In the genomic region with DNA sequence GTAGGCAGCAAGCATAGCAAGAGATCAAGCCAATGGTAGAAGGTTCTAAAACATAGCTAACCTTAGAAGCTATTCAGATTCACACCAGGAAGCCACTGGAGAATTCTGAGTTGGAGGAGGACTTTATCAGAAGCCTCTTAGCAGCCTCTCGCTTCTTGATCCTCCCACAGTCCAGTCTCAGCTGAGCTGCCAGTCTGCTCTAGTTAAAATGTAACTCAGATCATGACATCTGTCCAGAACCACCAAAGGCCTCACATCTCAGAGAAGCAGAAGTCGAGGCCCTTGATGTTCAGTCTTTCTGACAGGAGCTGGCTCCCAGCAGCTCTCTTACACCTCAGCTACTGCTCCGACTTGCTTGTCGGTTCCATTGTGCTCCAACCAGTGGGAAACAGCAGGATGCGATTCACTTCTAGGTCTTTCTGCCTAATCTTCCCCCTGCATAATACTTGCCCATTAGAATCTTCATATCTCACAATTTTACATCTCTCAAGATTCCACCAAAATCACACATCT, we compare ENCODE assay signal across 15 mouse cellular contexts.
"Had no signal": no experiment of that assay in that cellular context is flagged by ENCODE, and none has a peak within 500 bp of the region (broad histone marks: within the 10 kb centered on the region; RNA-seq: fewer than 3 reads in every experiment).

No protein-coding gene starts in this region.

- H3K4me3 ChIP-seq: layer of hippocampus, adult 2 months; limb, embryonic 13.5 days; liver, embryonic 15.5 days; myocyte; neural tube, embryonic 15.5 days had no signal

- ATAC-seq: hindbrain, embryonic 16.5 days; lung, postnatal 0 days had no signal

- DNase-seq: left cerebral cortex, postnatal 4 days; lung, adult 2 months; lung, postnatal 36 days; midbrain, embryonic 14.5 days; right cerebral cortex, adult 18-20 months; right cerebral cortex, postnatal 25 days; thymus, postnatal 4 days had no signal

- H3K36me3 ChIP-seq: limb, embryonic 13.5 days; liver, embryonic 15.5 days; neural tube, embryonic 15.5 days had no signal

- H3K9ac ChIP-seq: limb, embryonic 13.5 days; liver, embryonic 15.5 days; neural tube, embryonic 15.5 days had no signal

- H3K9me3 ChIP-seq: limb, embryonic 13.5 days; liver, embryonic 15.5 days; neural tube, embryonic 15.5 days had no signal

- H3K27ac ChIP-seq: kidney, postnatal 0 days; layer of hippocampus, adult 2 months; limb, embryonic 13.5 days; liver, embryonic 15.5 days; neural tube, embryonic 15.5 days had no signal

- H3K27me3 ChIP-seq: limb, embryonic 13.5 days; liver, embryonic 15.5 days; neural tube, embryonic 15.5 days had no signal

- H3K4me2 ChIP-seq: limb, embryonic 13.5 days; liver, embryonic 15.5 days; neural tube, embryonic 15.5 days had no signal

- H3K4me1 ChIP-seq: limb, embryonic 13.5 days; liver, embryonic 15.5 days; neural tube, embryonic 15.5 days had no signal
